Mouse (Mus musculus): ENCODE results near the gene C87436. TPM values are rescaled to one million over a fixed set of nuclear protein-coding genes. Genes with fewer than 3 reads are reported as not detected.

C87436 gene
- total and polyA plus RNA-seq, 3 experiments = 5.2 to 8.7 (median 8.1) TPM

DNA sequence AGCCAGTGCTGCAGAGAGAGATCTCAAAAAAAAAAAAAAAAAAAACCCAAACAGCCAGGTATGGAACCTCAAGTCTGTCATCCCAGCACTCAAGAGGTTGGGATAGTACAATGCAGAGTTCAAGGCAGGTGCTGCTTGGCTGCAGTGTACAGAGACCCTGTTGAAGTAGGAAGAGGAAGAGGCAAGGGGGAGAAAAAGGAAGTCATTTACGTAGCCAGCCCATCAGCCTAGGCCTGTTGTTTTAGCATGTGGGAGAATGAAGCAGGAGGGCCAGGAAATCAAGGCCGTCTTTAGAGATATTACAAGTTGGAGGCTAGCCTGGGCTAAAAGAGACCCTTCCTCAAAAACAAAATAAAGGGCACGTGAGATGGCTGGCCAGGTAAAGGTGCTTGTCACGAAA is 65.3 kb downstream of the C87436 start:
- H3K4me2 ChIP-seq (ENCODE audit: insufficient read depth, low read depth, poor library complexity, severe bottlenecking) = no peak overlapping the region
- no peaks in the 10 kb centered on the region for H3K9me3 ChIP-seq (replicated peaks; ENCODE audit: low read length)
- peaks cover 0 to 21% of the 10 kb centered on the region in 2 experiments; a peak in 2 of 4 replicates for H3K4me1 ChIP-seq (ENCODE audit: control insufficient read depth in 1 of 2, insufficient read depth in 2 of 2)
- dilution Hi-C loops (cut with MboI; ENCODE audit: extremely low pct_ligation_motif_present, extremely low pct_unique_long_range_greater_than_20kb, low sequenced_read_pairs) (no loop called here), in situ Hi-C loops (cut with MboI; ENCODE audit: low pct_ligation_motif_present, low pct_unique_long_range_greater_than_20kb, low sequenced_read_pairs) (no loop called here)
- DNase-seq (ENCODE audit: extremely low read depth) = no peak
- TF ChIP-seq JUND (conservative IDR thresholded peaks at IDR 0.05; ENCODE audit: low read depth, low read length) = no peak
- TF ChIP-seq TCF12 (IDR thresholded peaks at IDR 0.05; ENCODE audit: low read depth, low read length) = no peak
- TF ChIP-seq RAD21 (IDR thresholded peaks at IDR 0.05; ENCODE audit: low read depth, low read length) = no peak
- no peak for TF ChIP-seq UBTF (IDR thresholded peaks at IDR 0.05; ENCODE audit: low read depth, low read length)
- no peak for TF ChIP-seq ZNF384 (IDR thresholded peaks at IDR 0.05; ENCODE audit: low read depth, low read length)
- no peak for TF ChIP-seq ZC3H11A (IDR thresholded peaks at IDR 0.05; ENCODE audit: low read depth, low read length)
- TF ChIP-seq GABPA (IDR thresholded peaks at IDR 0.05; ENCODE audit: insufficient replicate concordance, low read depth, low read length) = no peak
- TF ChIP-seq SMC3 (IDR thresholded peaks at IDR 0.05; ENCODE audit: low read depth, low read length) = no peak
- TF ChIP-seq POLR2A (IDR thresholded peaks at IDR 0.05; ENCODE audit: low read depth, low read length) = no peak
- TF ChIP-seq CTCF (conservative IDR thresholded peaks at IDR 0.05 in 1 of 2, IDR thresholded peaks at IDR 0.05 in 1 of 2; ENCODE audit: low read depth in 2 of 2, low read length in 2 of 2) = no peak
- no peak for TF ChIP-seq TBP (conservative IDR thresholded peaks at IDR 0.05; ENCODE audit: low read depth, low read length)
- no peak for TF ChIP-seq RCOR1 (conservative IDR thresholded peaks at IDR 0.05; ENCODE audit: low read depth, low read length)
- no peak for TF ChIP-seq MAZ (IDR thresholded peaks at IDR 0.05; ENCODE audit: low read depth, low read length)
- no peak for TF ChIP-seq IRF4 (IDR thresholded peaks at IDR 0.05; ENCODE audit: low read depth, low read length)
- no peak for TF ChIP-seq USF2 (conservative IDR thresholded peaks at IDR 0.05; ENCODE audit: low read depth, low read length)
- TF ChIP-seq MXI1 (IDR thresholded peaks at IDR 0.05; ENCODE audit: low read depth, low read length) = no peak
- no peaks in the 10 kb centered on the region for H3K27me3 ChIP-seq (replicated peaks)
- H3K79me2 ChIP-seq (replicated peaks; ENCODE audit: control insufficient read depth, extremely low read depth, insufficient read depth, poor library complexity, severe bottlenecking) = no peaks in the 10 kb centered on the region
- no peak overlapping the region for H3K4me3 ChIP-seq (replicated peaks in 1 of 3; ENCODE audit: low read depth in 2 of 3, low read length in 2 of 3, poor library complexity in 1 of 3)
- H3K9ac ChIP-seq (ENCODE audit: insufficient read depth, low read depth) = no peak overlapping the region
- no peaks in the 10 kb centered on the region for H3K36me3 ChIP-seq (replicated peaks in 1 of 2; ENCODE audit: control insufficient read depth in 1 of 2, insufficient read depth in 1 of 2, low read length in 1 of 2)
- H3K27ac ChIP-seq (ENCODE audit: insufficient read depth, low read depth) = no peak overlapping the region

DNA sequence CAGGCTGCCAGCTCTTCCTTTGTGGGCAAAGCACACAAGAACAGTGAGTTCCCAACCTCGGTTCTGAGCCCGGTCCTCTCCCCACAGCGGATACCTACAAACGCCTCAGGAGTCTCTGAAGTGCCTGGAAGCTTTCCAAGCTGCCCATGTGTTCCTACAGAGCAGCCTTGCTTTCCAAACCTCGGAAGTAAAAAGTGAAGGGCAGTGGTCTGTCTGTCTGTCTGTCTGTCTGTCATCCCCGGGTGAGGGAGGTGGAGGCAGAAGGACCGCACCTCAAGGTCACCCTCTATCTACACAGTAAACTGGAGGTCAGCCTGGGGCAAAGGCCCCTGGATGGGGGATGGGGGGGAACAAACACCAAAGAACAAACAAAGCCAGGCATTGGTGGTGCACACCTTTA is 67.5 kb downstream of the C87436 start:
- Histone ChIP-seq H3K27me3 (replicated peaks) (no peaks in the 10 kb centered on the region), H3K9me3 (replicated peaks; ENCODE audit: low read length) (no peaks in the 10 kb centered on the region), H3K9ac (ENCODE audit: insufficient read depth, low read depth) (no peak overlapping the region), H3K4me1 (ENCODE audit: control insufficient read depth in 1 of 2, insufficient read depth in 2 of 2) (peaks cover 0 to 24% of the 10 kb centered on the region in 2 experiments; a peak in 2 of 4 replicates), H3K27ac (ENCODE audit: insufficient read depth, low read depth) (no peak overlapping the region), H3K79me2 (replicated peaks; ENCODE audit: control insufficient read depth, extremely low read depth, insufficient read depth, poor library complexity, severe bottlenecking) (no peaks in the 10 kb centered on the region), H3K4me3 (replicated peaks in 1 of 3; ENCODE audit: low read depth in 2 of 3, low read length in 2 of 3, poor library complexity in 1 of 3) (no peak overlapping the region), H3K4me2 (ENCODE audit: insufficient read depth, low read depth, poor library complexity, severe bottlenecking) (no peak overlapping the region), H3K36me3 (replicated peaks in 1 of 2; ENCODE audit: control insufficient read depth in 1 of 2, insufficient read depth in 1 of 2, low read length in 1 of 2) (no peaks in the 10 kb centered on the region)
- in situ Hi-C loops (cut with MboI; ENCODE audit: low pct_ligation_motif_present, low pct_unique_long_range_greater_than_20kb, low sequenced_read_pairs) = no loop called here
- dilution Hi-C loops (cut with MboI; ENCODE audit: extremely low pct_ligation_motif_present, extremely low pct_unique_long_range_greater_than_20kb, low sequenced_read_pairs) = no loop called here
- TF ChIP-seq POLR2AphosphoS2 (IDR thresholded peaks at IDR 0.05; ENCODE audit: low read depth, low read length) (no peak), POLR2A (IDR thresholded peaks at IDR 0.05; ENCODE audit: low read depth, low read length) (no peak), UBTF (IDR thresholded peaks at IDR 0.05; ENCODE audit: low read depth, low read length) (no peak), ELF1 (IDR thresholded peaks at IDR 0.05; ENCODE audit: low read depth, low read length) (no peak), CHD2 (IDR thresholded peaks at IDR 0.05; ENCODE audit: low read length) (no peak), MAFK (IDR thresholded peaks at IDR 0.05; ENCODE audit: insufficient replicate concordance, low read length) (no peak), HCFC1 (IDR thresholded peaks at IDR 0.05; ENCODE audit: low read depth, low read length) (no peak), CTCF (conservative IDR thresholded peaks at IDR 0.05 in 1 of 2, IDR thresholded peaks at IDR 0.05 in 1 of 2; ENCODE audit: low read depth in 2 of 2, low read length in 2 of 2) (no peak), NELFE (IDR thresholded peaks at IDR 0.05; ENCODE audit: low read depth, low read length) (no peak), RCOR1 (conservative IDR thresholded peaks at IDR 0.05; ENCODE audit: low read depth, low read length) (no peak), ZNF384 (IDR thresholded peaks at IDR 0.05; ENCODE audit: low read depth, low read length) (no peak), BHLHE40 (IDR thresholded peaks at IDR 0.05; ENCODE audit: low read depth, low read length) (no peak), JUN (IDR thresholded peaks at IDR 0.05; ENCODE audit: insufficient read depth, low read depth, low read length) (no peak), ETS1 (conservative IDR thresholded peaks at IDR 0.05; ENCODE audit: low read depth, low read length) (no peak), CHD1 (IDR thresholded peaks at IDR 0.05; ENCODE audit: low read depth, low read length) (no peak), MEF2A (IDR thresholded peaks at IDR 0.05; ENCODE audit: borderline replicate concordance, low read depth, low read length) (no peak), IRF4 (IDR thresholded peaks at IDR 0.05; ENCODE audit: low read depth, low read length) (no peak), PAX5 (IDR thresholded peaks at IDR 0.05; ENCODE audit: low read length) (no peak), KAT2A (IDR thresholded peaks at IDR 0.05; ENCODE audit: insufficient replicate concordance, low read length) (no peak), RAD21 (IDR thresholded peaks at IDR 0.05; ENCODE audit: low read depth, low read length) (no peak)
- DNase-seq (ENCODE audit: extremely low read depth) = no peak
